Mouse (Mus musculus): Measurements from ENCODE around the gene Tmc5. TPM values are rescaled to one million over a fixed set of nuclear protein-coding genes. Genes with fewer than 3 reads are reported as not detected.
A peak's percentile ranks its signal among the peaks of the same experiment; 100 is the strongest.

The Tmc5 gene
- polyA plus RNA-seq, 1 experiment from 2014 or later, result 0.91 TPM

GRCm38 (mm10) chr7:118578269-118578668 lies 18.8 kb upstream of the Tmc5 start:
- Histone ChIP-seq H3K9me3 (replicated peaks; ENCODE audit: low read length) (no peaks in the 10 kb centered on the region), H3K4me3 (replicated peaks; ENCODE audit: low read depth, low read length) (no peak overlapping the region), H3K36me3 (ENCODE audit: insufficient read depth, low read length) (no peaks in the 10 kb centered on the region), H3K27ac (no peak overlapping the region), H3K27me3 (ENCODE audit: insufficient read depth, low read length) (no peaks in the 10 kb centered on the region), H3K9ac (ENCODE audit: low read depth, low read length) (no peak overlapping the region), H3K4me2 (ENCODE audit: low read length) (no peak overlapping the region), H3K4me1 (replicated peaks; ENCODE audit: insufficient read depth, low read length) (no peaks in the 10 kb centered on the region)
- TF ChIP-seq CTCF (IDR thresholded peaks at IDR 0.05; ENCODE audit: low read depth), result no peak
- DNase-seq (ENCODE audit: low spot score) (no peak), ATAC-seq (replicated peaks; ENCODE audit: low FRiP score, low read depth) (no peak)
- WGBS, result 63% methylated on average over 3 of the region's 3 CpGs

- DNase-seq (ENCODE audit: low spot score), result no peak
- 45% methylated on average over 2 of the region's 2 CpGs for WGBS
- no peaks in the 10 kb centered on the region for H3K4me1 ChIP-seq (replicated peaks; ENCODE audit: insufficient read depth, low read length)
Observed at GRCm38 (mm10) chr7:118579938-118580337, 17.2 kb upstream of the Tmc5 start.

GRCm38 (mm10) chr7:118583821-118584220 lies 13.3 kb upstream of the Tmc5 start:
- Histone ChIP-seq H3K4me3 (replicated peaks; ENCODE audit: low read depth, low read length) (peak overlapping the region; percentile 55), H3K9ac (ENCODE audit: low read depth, low read length) (peak overlapping the region; percentile 59; the same call in 1 of the 2 replicates), H3K27ac (no peak overlapping the region), H3K27me3 (ENCODE audit: insufficient read depth, low read length) (no peaks in the 10 kb centered on the region), H3K9me3 (replicated peaks; ENCODE audit: low read length) (no peaks in the 10 kb centered on the region), H3K4me1 (replicated peaks; ENCODE audit: insufficient read depth, low read length) (no peaks in the 10 kb centered on the region), H3K4me2 (ENCODE audit: low read length) (peak overlapping the region; percentile 93), H3K36me3 (ENCODE audit: insufficient read depth, low read length) (no peaks in the 10 kb centered on the region)
- no peak for TF ChIP-seq CTCF (IDR thresholded peaks at IDR 0.05; ENCODE audit: low read depth)
- no peak for ATAC-seq (replicated peaks; ENCODE audit: low FRiP score, low read depth)
- no peak for DNase-seq (ENCODE audit: low spot score)
- WGBS, result 25% methylated on average over 7 of the region's 7 CpGs

More at GRCm38 (mm10) chr7:118579938-118580337, 17.2 kb upstream of the Tmc5 start:
- Histone ChIP-seq H3K27ac (no peak overlapping the region), H3K36me3 (ENCODE audit: insufficient read depth, low read length) (no peaks in the 10 kb centered on the region), H3K9me3 (replicated peaks; ENCODE audit: low read length) (no peaks in the 10 kb centered on the region), H3K9ac (ENCODE audit: low read depth, low read length) (no peak overlapping the region), H3K27me3 (ENCODE audit: insufficient read depth, low read length) (no peaks in the 10 kb centered on the region), H3K4me2 (ENCODE audit: low read length) (no peak overlapping the region), H3K4me3 (replicated peaks; ENCODE audit: low read depth, low read length) (no peak overlapping the region)
- TF ChIP-seq CTCF (IDR thresholded peaks at IDR 0.05; ENCODE audit: low read depth), result no peak
- no peak for ATAC-seq (replicated peaks; ENCODE audit: low FRiP score, low read depth)

GRCm38 (mm10) chr7:118584257-118584907 lies 12.7 kb upstream of the Tmc5 start, which contains the start of gene Tmc7:
Gene Tmc7, minus strand, starts transcription at chr7:118584736.
- Histone ChIP-seq H3K9me3 (replicated peaks; ENCODE audit: low read length) (no peaks in the 10 kb centered on the region), H3K36me3 (ENCODE audit: insufficient read depth, low read length) (no peaks in the 10 kb centered on the region), H3K27ac (no peak within 1 kb of the TSS), H3K27me3 (ENCODE audit: insufficient read depth, low read length) (no peaks in the 10 kb centered on the region), H3K4me3 (replicated peaks; ENCODE audit: low read depth, low read length) (peak within 1 kb of the TSS; percentile 55), H3K9ac (ENCODE audit: low read depth, low read length) (peak within 1 kb of the TSS; percentile 59), H3K4me2 (ENCODE audit: low read length) (peak within 1 kb of the TSS; percentile 93), H3K4me1 (replicated peaks; ENCODE audit: insufficient read depth, low read length) (no peaks in the 10 kb centered on the region)
- TF ChIP-seq CTCF (IDR thresholded peaks at IDR 0.05; ENCODE audit: low read depth), result 0 out of 2 replicates have a peak, but pooled peaks have one; percentile 3
- 0% methylated on average over 48 of the region's 51 CpGs for WGBS
- peak; percentile 72 for DNase-seq (ENCODE audit: low spot score)
- ATAC-seq (replicated peaks; ENCODE audit: low FRiP score, low read depth), result peak; percentile 75

- H3K27ac ChIP-seq, result no peak overlapping the region
- no peaks in the 10 kb centered on the region for H3K36me3 ChIP-seq (ENCODE audit: insufficient read depth, low read length)
- ATAC-seq (replicated peaks; ENCODE audit: low FRiP score, low read depth) (no peak), DNase-seq (ENCODE audit: low spot score) (no peak)
- peak overlapping the region; percentile 55 for H3K4me3 ChIP-seq (replicated peaks; ENCODE audit: low read depth, low read length)
- no peak overlapping the region for H3K9ac ChIP-seq (ENCODE audit: low read depth, low read length)
- WGBS, result 65% methylated on average over 5 of the region's 5 CpGs
- no peaks in the 10 kb centered on the region for H3K4me1 ChIP-seq (replicated peaks; ENCODE audit: insufficient read depth, low read length)
- TF ChIP-seq CTCF (IDR thresholded peaks at IDR 0.05; ENCODE audit: low read depth), result no peak
- no peaks in the 10 kb centered on the region for H3K27me3 ChIP-seq (ENCODE audit: insufficient read depth, low read length)
- H3K9me3 ChIP-seq (replicated peaks; ENCODE audit: low read length), result no peaks in the 10 kb centered on the region
- H3K4me2 ChIP-seq (ENCODE audit: low read length), result peak overlapping the region; percentile 93
Observed at GRCm38 (mm10) chr7:118584926-118585325, 12.2 kb upstream of the Tmc5 start.

- no peak for DNase-seq (ENCODE audit: low spot score)
- H3K4me2 ChIP-seq (ENCODE audit: low read length), result no peak overlapping the region
- H3K27me3 ChIP-seq (ENCODE audit: insufficient read depth, low read length), result no peaks in the 10 kb centered on the region
- H3K27ac ChIP-seq, result no peak overlapping the region
- no peak for TF ChIP-seq CTCF (IDR thresholded peaks at IDR 0.05; ENCODE audit: low read depth)
- ATAC-seq (replicated peaks; ENCODE audit: low FRiP score, low read depth), result no peak
- H3K4me3 ChIP-seq (replicated peaks; ENCODE audit: low read depth, low read length), result no peak overlapping the region
- H3K9me3 ChIP-seq (replicated peaks; ENCODE audit: low read length), result no peaks in the 10 kb centered on the region
- no peaks in the 10 kb centered on the region for H3K36me3 ChIP-seq (ENCODE audit: insufficient read depth, low read length)
- WGBS, result 57% methylated on average over 6 of the region's 6 CpGs
- no peaks in the 10 kb centered on the region for H3K4me1 ChIP-seq (replicated peaks; ENCODE audit: insufficient read depth, low read length)
- H3K9ac ChIP-seq (ENCODE audit: low read depth, low read length), result no peak overlapping the region
Observed at GRCm38 (mm10) chr7:118585856-118586255, 11.2 kb upstream of the Tmc5 start.
